Mouse (Mus musculus): ENCODE measurements around the gene Krt86.

GRCm38 (mm10) chr15:101440837-101441236 is 32.4 kb upstream of the Krt86 start:
- TF ChIP-seq CTCF (IDR thresholded peaks at IDR 0.05; ENCODE audit: low read depth, low read length) (no peak), POLR2A (IDR thresholded peaks at IDR 0.05; ENCODE audit: borderline replicate concordance, low read depth, low read length) (no peak)
